Mouse (Mus musculus) ovary, adult 18-20 months (tissue): ENCODE results near the gene Rassf5.

ENCODE experiments used
- DNase-seq: peaks from one replicate; pipeline ENCODE4 v3.0.0; 2022; ENCODE audit warnings: low spot score, mixed read lengths

Gene Rassf5

GRCm38 (mm10) chr1:131208081-131208480 is 37.0 kb downstream of the Rassf5 start:
- no peak for DNase-seq

GRCm38 (mm10) chr1:131207531-131207930 is 37.5 kb downstream of the Rassf5 start:
- peak; percentile 56 for DNase-seq

- DNase-seq, result no peak
Measured at GRCm38 (mm10) chr1:131206342-131206741, 38.7 kb downstream of the Rassf5 start.

GRCm38 (mm10) chr1:131204461-131204860 is 40.6 kb downstream of the Rassf5 start:
- DNase-seq, result no peak

- no peak for DNase-seq
Measured at GRCm38 (mm10) chr1:131201391-131201790, 43.7 kb downstream of the Rassf5 start.

DNA sequence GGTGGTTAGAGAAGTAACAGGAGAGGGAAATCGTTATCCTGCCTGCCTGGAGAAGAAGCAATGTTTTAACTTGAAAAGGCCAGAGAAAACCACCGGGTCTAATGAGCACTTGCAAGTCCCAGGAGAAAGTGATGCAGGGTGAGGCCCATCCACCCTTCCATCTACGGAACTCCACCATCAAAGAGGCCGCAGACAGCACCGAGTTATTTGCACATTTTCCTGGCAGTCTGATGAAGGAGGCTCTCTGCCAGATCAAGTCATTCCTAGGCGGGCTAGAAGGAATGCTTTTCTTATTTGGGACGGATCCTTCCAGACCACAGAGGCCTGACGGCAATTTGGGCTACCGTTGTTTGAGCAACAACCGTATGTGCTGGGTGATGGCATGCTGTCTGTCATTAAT is 44.5 kb downstream of the Rassf5 start:
- no peak for DNase-seq

- no peak for DNase-seq
Measured at GRCm38 (mm10) chr1:131199976-131200375, 45.1 kb downstream of the Rassf5 start.

DNA sequence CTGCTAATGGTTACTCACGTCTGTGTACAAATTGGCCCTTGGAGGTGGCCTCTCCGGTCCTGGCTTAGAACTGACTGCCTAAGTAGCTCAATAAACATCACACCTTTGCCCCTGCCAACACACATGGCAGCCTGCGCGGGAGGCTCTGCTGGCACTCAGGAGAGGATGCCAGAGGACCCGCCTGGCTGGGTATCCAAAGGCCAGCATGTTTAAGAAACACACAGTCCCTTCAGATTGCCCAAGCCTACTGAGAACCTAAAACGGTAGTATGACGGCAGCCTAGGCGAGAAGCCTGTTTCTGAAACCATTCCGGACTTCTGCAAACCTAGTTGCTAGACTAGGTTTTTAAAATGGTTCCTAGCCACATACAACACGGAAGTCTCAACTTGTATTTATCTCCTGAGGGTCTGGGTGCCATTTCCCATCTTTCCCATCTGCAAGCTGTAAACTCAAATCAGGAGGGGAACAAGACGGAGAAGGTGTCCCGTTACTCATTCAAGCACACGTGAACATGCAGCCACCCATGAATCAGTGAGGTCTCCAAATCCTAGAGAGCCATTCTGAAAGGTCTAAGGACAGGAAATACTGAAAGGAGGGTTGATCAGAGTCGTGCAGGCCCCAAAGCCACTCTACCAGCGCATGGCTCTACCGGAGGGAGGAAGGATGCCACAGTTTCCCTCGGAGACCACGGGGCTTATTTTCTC is 45.8 kb downstream of the Rassf5 start:
- no peak for DNase-seq

DNA sequence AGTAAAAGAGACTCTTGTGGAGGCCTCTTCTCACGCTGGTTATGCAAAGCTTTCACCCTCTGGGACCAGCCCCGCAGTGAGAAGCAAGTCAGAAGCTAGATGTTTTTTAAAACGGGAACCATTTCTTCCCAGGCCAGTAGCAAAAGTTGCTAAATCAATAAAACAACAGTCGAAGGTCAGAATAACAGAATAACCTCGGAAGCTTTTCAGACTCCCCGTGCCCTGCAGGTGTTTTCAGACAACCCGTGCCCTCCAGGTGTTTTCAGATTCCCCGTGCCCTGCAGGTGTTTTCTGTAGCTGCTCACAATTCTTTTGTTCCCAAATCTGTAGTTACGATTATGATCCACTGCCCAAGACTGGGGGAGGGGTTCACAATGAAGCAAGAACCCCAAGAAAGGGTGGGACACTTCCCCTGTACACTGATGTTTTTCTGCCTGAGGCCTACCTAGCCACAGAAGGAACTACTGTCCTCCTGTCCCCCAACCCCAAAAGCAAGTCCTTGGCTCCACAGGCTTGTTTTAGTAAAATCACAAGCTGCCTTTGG is 46.6 kb downstream of the Rassf5 start:
- DNase-seq, result no peak

- no peak for DNase-seq
Measured at GRCm38 (mm10) chr1:131196107-131196506, 49.0 kb downstream of the Rassf5 start.

DNA sequence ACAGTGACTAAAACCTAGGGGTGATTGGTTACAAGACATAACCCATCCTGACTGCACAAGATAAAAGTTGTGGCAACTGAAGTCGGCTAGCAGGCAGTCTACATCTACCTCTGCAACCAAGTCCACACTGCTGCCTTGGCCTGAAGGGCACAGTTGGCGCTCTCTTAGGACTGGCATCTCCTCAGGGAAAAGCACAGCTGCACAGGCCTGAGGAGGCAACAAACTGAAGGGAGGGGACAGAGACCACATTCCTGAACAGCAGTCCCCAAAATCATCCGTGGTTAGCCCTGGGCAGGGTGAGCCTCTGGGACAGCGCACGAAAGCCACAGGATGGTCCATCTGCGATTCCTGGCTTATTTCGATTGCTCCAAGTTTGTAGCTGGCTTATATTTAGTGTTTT is 49.4 kb downstream of the Rassf5 start:
- no peak for DNase-seq

DNA sequence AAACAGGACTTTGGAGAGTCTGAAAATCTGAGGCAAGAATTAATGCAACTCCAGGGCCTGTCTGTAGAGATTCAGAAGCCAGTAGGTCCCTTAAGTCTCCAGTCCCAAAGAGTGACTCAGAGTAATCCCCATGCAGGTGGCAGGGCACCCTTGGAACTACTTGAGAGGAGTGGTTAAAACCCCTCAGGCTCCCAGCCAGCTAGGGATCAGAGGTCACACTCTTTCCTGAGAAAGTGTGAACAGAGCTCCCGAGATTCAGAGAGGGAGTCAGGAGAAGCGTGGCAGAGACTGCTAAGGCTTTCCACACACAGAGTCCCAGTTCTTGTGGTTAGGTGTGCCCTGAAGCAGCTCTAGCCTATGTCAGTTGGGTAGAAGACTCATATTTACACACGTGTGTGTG is 51.3 kb downstream of the Rassf5 start:
- no peak for DNase-seq

DNA sequence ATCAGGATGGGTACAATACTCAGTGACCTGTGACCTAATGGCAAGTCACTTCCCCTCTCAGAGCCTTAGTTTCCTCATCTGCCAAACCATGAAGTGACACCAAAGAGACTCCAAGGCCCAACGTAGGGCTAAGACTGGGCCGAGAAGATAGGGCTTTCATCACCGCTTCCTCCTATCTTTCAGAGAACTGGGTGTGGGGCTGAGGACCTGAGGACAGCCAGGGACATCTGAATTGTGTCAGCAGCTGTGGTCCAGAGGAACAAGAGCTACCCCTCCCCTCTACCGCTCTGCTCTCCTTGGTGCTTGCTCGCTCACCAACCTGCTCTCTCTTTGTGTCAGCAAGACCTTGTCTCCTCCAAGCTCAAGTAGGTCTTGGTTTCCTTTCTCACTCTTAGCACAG is 56.4 kb downstream of the Rassf5 start:
- no peak for DNase-seq

GRCm38 (mm10) chr1:131187856-131188255 is 57.2 kb downstream of the Rassf5 start:
- DNase-seq, result no peak

DNA sequence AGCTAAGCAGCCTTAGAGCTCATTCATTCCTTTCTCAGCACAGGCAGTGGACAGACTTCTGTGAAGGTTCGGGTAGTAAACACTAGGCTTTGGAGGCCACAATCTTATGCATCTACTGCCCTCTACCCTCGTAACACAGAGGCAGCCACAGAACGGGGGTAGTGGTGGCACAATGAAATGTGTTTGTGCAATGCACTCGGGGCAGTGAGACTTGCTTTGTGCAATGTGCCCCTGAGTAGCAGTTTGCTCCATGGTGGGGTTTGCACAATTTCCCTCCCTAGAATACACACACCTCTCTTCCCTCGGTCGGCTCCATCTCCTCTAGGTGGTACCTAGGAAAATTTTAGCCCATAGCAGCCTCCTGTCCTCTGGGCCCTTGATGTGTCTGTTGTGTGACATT is 58.1 kb downstream of the Rassf5 start:
- no peak for DNase-seq

GRCm38 (mm10) chr1:131185821-131186506 is 59.1 kb downstream of the Rassf5 start:
- no peak for DNase-seq

- no peak for DNase-seq
Measured at GRCm38 (mm10) chr1:131184956-131185660, 60.0 kb downstream of the Rassf5 start.

GRCm38 (mm10) chr1:131184253-131184955 is 60.7 kb downstream of the Rassf5 start:
- DNase-seq, result no peak

DNA sequence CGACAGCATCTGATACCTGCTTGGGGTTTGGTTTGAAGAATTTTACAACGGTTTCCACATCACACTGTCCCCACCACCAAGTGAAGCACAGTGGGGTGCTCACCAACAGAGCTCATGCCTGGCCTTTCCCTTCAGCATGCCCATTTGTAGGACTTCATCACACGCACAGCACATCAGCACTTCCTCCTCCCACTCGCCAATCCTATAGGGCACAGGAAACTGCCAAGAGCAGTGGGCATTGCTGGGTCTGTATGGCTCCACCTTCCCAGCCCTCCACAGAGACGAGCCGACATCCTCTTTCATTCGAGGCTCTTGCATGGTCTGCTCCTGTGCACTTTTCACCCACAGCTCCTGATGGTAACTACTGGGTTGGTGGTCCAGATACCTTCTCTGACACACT is 61.9 kb downstream of the Rassf5 start:
- DNase-seq, result no peak

GRCm38 (mm10) chr1:131181642-131182527 is 63.2 kb downstream of the Rassf5 start:
- DNase-seq, result peak; percentile 31

DNA sequence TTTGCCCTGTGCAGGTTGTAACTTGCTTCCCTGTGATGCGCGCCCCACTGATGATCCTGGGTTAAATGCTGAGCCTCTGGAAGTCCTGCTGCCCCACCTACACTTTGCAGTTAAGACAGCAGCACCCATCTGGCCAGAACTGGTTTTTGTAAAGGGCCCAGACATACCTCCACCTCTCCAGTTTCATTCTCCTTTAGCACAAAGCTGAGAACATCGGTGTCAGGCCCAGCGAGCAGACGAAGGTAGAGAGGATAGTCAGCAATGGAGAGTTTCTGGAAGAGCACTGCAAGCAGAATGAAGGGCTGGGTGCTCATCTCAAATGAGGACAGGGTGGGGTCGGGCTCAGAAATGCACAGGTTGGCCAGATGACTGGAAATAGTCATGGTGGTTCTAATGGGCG is 64.7 kb downstream of the Rassf5 start:
- DNase-seq, result no peak
